3 mouse cellular contexts compared by ENCODE assay signal in genomic region chr9:66892456-66892855, GRCm38 (mm10). TPM values are rescaled to one million over a fixed set of nuclear protein-coding genes. Genes with fewer than 3 reads are reported as not detected.
A peak's percentile ranks its signal among the peaks of the same experiment; 100 is the strongest.
DNase-seq lines count a peak whose midpoint lies in the region; ATAC-seq lines count a peak whose summit lies in the region.
"Not testable (repeated sequence)": the region's sequence is repeated elsewhere in the genome, so short reads cannot be mapped to it uniquely, and the experiment has no call there.
"Had no signal": no experiment of that assay in that cellular context is flagged by ENCODE, and none has a peak within 500 bp of the region (broad histone marks: within the 10 kb centered on the region; RNA-seq: fewer than 3 reads in every experiment).

No protein-coding gene starts in this region.

- H3K27me3 ChIP-seq in midbrain, embryonic 11.5 days (ENCODE audit: control insufficient read depth, insufficient read depth, low read length): not testable (repeated sequence)

- H3K9ac ChIP-seq in midbrain, embryonic 11.5 days (ENCODE audit: low read length): not testable (repeated sequence)

- not testable (repeated sequence) for H3K27ac ChIP-seq in midbrain, embryonic 11.5 days (ENCODE audit: low read depth, low read length)

- 97% methylated on average over 4 of the region's 4 CpGs for WGBS in midbrain, embryonic 11.5 days

- not testable (repeated sequence) for H3K4me3 ChIP-seq in midbrain, embryonic 11.5 days (ENCODE audit: low read depth, low read length)

- not testable (repeated sequence) for H3K36me3 ChIP-seq in midbrain, embryonic 11.5 days (ENCODE audit: control insufficient read depth, insufficient read depth, low read length)

- DNase-seq in induced T-regulatory cell, adult 2 months (ENCODE audit: low read depth): peak; percentile 55
- DNase-seq in midbrain, embryonic 11.5 days (ENCODE audit: low spot score, missing footprints): peak; percentile 79

- not testable (repeated sequence) for H3K4me2 ChIP-seq in midbrain, embryonic 11.5 days

- H3K9me3 ChIP-seq in midbrain, embryonic 11.5 days (ENCODE audit: control insufficient read depth, low read length): not testable (repeated sequence)

- H3K4me1 ChIP-seq in midbrain, embryonic 11.5 days (ENCODE audit: control insufficient read depth, insufficient read depth, low read length): peaks cover 12% of the 10 kb centered on the region

- ATAC-seq in midbrain, embryonic 11.5 days (ENCODE audit: low FRiP score): not testable (repeated sequence)

RNA-seq across cellular contexts. Expression of gene Rab8b, which starts 27.0 kb away (rescaled TPM):
- polyA plus RNA-seq in midbrain, embryonic 11.5 days (2014; fragmentation: Nextera tagmentation; extraction: Ambion mirVana): 29.5 and 37.1 TPM in 2 replicates

RNA-seq across cellular contexts. Expression of gene Rps27l, which starts 53.4 kb away (rescaled TPM):
- 612 and 702 TPM in 2 replicates for polyA plus RNA-seq in midbrain, embryonic 11.5 days (2014; fragmentation: Nextera tagmentation; extraction: Ambion mirVana)

RNA-seq across cellular contexts. Expression of gene Aph1c, which starts 57.9 kb away (rescaled TPM):
- polyA plus RNA-seq in midbrain, embryonic 11.5 days (2014; fragmentation: Nextera tagmentation; extraction: Ambion mirVana): 1.5 and 1.7 TPM in 2 replicates
- polyA plus RNA-seq: G1E had no signal
